Mouse (Mus musculus) heart, adult 18-20 months (tissue): ENCODE measurements around the gene Tcte2. TPM values are rescaled to one million over a fixed set of nuclear protein-coding genes. Genes with fewer than 3 reads are reported as not detected.
"Not testable (repeated sequence)": the region's sequence is repeated elsewhere in the genome, so short reads cannot be mapped to it uniquely, and the experiment has no call there.

Experiments
- DNase-seq, 2 experiments: peaks; one replicate each; pipeline ENCODE4 v3.0.0; 2021 to 2022; ENCODE audit warnings: mixed read lengths in 1 of 2
- total RNA-seq, 2 experiments: library from RNA; stranded (reverse); gene quantifications; 2 replicates each; pipeline ENCODE4 v1.2.3; 2021

Gene Tcte2
- total RNA-seq, 2 experiments from 2014 or later: 4.7 to 6.0 TPM

- no peak for DNase-seq
These were observed 78.6 kb downstream of the Tcte2 start for GRCm38 (mm10) chr17:13683027-13683410.

GRCm38 (mm10) chr17:13682378-13683026, 79.1 kb downstream of the Tcte2 start:
- peak in 1 of 2 experiments; percentile 48 for DNase-seq

DNA sequence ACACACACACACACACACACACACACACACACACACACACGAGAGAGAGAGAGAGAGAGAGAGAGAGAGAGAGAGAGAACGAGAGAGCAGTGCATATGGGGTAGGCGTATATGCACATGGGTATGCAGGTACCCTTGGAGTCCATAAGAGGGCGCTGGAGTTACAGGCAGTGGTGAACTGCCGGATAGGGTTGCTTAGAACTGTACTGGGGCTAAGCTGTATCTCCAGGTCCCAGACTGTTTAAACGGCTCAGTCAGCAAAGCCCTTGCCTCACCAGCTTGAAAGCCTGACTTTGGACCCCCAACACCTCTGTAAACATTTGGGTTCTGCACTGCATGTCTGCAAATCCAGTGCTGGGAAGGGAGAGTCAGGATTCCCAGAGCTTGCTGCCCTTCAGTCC, 79.9 kb downstream of the Tcte2 start:
- no peak for DNase-seq

- DNase-seq: no peak
These were observed 80.5 kb downstream of the Tcte2 start for GRCm38 (mm10) chr17:13681126-13681525.

- DNase-seq: no peak
These were observed 81.3 kb downstream of the Tcte2 start for GRCm38 (mm10) chr17:13680318-13680717.

- DNase-seq: no peak
These were observed 81.9 kb downstream of the Tcte2 start for GRCm38 (mm10) chr17:13679725-13680124.

DNA sequence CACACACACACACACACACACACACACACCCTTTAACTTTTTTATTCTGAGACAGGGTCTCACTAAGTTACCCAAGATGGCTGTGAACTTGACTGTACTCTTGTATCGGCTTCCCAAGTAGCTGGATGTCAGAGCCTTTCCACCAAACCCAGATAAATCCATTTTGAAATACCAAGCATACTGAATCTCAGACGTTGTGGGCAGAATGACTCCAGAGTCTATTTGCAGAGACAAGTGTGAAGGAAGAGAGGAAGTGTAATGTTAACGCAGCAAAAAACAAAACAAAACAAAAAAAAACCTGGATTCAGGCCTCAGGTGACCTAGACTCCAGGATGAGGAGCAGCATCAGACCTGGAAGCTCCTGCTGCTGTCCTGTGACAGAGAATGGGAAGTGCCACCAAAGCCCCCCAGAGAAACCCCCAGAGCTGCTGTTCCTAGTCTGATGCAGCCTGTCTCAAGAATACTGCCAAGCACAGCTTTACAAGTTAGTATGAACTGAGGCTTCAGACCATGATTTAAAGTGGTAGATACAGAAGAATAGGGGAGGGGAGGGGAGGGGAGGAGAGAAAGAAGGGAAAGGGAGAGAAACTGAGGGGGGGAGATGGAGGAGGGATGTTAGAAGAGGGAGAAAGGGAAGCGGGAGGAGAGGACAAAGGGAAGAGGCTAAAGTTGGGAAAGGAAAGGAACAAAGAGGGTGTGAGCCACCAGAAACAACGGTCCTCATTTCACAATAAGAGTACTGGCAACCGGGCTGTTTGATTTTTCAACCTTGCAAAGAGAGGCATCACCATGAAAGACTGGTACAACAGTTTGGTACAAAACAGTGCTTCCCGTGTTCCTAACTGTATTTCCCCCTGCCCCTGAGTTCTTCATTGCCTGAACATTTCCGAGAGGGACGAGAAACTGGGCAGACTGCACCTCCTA, 84.1 kb downstream of the Tcte2 start:
- no peak for DNase-seq

GRCm38 (mm10) chr17:13676099-13676498, 85.5 kb downstream of the Tcte2 start:
- not testable (repeated sequence) for DNase-seq

GRCm38 (mm10) chr17:13675630-13676029, 86.0 kb downstream of the Tcte2 start:
- DNase-seq: no peak

- no peak for DNase-seq
These were observed 86.8 kb downstream of the Tcte2 start for GRCm38 (mm10) chr17:13674695-13675306.

- DNase-seq: peak in 1 of 2 experiments; percentile 46
These were observed 89.9 kb downstream of the Tcte2 start for GRCm38 (mm10) chr17:13671732-13672131.

GRCm38 (mm10) chr17:13670227-13670626, 91.4 kb downstream of the Tcte2 start:
- DNase-seq: no peak

DNA sequence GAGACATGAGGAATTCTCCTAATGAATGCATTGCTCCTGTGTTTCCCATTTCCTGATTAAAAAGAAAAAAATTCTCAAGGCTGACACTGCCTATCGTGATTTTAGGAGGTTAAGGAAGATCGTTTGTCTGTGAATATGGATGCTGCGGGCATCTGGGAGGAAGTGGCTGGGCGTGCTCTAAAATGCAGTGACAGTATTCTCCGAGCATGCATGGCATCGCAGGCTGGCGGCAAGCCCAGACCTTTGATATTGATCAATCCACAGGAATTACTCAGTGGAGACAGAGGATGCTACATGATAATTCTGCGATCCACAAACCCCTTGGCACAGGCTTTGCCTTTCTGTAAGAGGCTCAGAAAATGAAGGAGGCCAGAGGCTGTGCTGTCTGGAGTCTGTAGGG, 92.4 kb downstream of the Tcte2 start:
- DNase-seq: peak in 1 of 2 experiments; percentile 36

DNA sequence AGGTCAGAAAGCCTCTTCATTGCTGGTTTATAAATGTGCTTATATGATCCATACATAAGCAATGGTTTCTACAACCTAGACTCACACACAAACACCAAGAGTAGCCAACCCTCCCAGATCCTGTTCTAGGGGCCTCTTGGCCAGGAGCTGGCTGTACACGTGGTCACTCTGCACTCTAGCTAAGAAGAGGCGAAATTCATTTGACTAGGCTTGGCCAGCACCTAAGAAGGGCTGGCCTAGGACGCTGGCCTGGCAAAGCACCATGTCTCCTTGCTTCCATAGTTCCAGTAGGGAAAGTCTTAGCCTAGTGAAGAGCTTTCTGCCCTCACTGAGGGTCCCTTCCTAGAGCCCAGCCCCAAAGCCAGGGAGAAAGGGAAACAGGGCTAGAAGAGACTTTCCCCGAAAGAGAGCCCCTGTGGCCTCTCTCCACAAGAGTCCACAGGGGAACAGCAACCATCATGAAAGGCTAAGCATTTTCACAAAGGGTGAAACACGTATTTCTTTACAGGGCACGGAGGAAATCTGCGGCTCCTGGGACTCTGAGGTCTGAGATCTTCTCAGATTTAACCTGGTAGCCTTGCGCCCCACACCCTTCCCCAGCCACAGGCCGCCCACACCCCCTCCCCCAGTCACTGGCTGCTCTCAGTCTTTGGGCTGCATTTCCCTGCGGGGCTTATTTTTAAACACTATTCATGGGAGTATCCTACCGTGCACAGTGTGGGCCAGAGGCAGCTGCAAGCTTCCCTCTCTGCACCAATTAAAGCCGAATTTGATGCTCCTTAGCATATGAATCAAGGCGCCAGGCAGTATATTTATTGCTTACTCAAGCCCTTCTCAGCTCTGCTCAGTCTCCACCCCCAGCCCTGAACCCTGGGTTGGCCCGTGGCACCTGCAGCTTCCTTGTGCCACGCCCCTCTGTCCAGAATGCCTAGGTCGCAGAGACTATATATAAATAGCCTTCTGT, 93.3 kb downstream of the Tcte2 start:
- peak in 1 of 2 experiments; percentile 31 for DNase-seq

GRCm38 (mm10) chr17:13667006-13667405, 94.6 kb downstream of the Tcte2 start:
- no peak for DNase-seq

GRCm38 (mm10) chr17:13665731-13666130, 95.9 kb downstream of the Tcte2 start:
- no peak for DNase-seq

DNA sequence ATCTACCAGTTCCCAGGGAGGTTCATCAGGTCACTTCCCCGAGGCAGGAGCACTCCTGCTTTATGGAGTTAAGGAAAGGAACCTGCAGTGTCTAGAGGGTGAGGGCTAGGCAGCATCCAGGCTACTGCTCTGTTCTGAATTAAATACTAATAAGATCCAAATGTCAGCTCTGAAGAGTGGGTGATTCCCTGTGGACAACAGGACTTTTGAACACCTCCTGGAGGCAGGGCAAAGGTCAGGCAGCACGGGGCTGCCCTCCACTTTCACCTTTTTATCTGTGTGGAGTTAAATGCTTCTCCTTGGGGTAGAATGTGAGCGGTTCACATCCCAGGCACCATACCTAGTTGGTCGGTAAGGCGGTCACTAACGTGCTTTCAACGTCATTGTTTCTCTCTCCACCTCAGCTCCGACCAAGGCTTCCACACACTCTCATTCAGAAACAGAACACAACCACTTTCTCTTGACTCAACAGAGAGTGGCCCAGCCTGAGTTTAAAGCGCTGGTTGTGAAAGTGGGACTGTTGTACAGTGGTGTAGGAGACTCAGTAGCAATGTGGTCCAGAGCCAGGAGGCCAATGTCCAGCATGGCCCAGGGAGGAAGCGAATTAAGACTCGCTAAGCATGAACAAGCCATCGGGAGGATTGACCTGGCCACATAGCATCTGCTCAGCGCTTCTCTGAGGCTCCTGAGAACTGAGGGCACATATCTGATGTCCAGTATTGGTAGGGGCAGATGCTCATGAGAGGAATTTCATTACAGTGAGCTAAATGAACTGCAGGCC, 98.0 kb downstream of the Tcte2 start:
- no peak for DNase-seq
